Mouse (Mus musculus) limb, embryonic 14.5 days (tissue): Measurements from ENCODE around the gene Pebp1. TPM values are rescaled to one million over a fixed set of nuclear protein-coding genes. Genes with fewer than 3 reads are reported as not detected.

Experiments used
- ATAC-seq: fragments of 200-750 bp; cut with Nextera tagmentation; 2 replicates; pipeline ENCODE4 v1.8.0; 2017; ENCODE audit warnings: low read depth, moderate number of reproducible peaks, moderate TSS enrichment; ENCODE audit not compliant: low FRiP score
- DNase-seq: peaks from one replicate; pipeline ENCODE4 v3.0.0-alpha.2; 2015; ENCODE audit warnings: low spot score
- H3K27ac ChIP-seq: fragments of 300-500 bp; sonication (generic); replicated peaks from 2 replicates; pipeline ENCODE4 v1.5.1; 2014; ENCODE audit warnings: low read depth, mild to moderate bottlenecking, low read length, moderate library complexity, mixed read lengths
- H3K27me3 ChIP-seq: fragments of 300-500 bp; sonication (generic); 2 replicates; pipeline ENCODE4 v1.6.1; 2014; ENCODE audit warnings: low read length, mixed read lengths; ENCODE audit not compliant: control insufficient read depth, insufficient read depth
- H3K36me3 ChIP-seq: fragments of 300-500 bp; sonication (generic); 2 replicates; pipeline ENCODE4 v1.6.1; 2014; ENCODE audit warnings: mild to moderate bottlenecking, low read length, moderate library complexity, mixed read lengths; ENCODE audit not compliant: control insufficient read depth, insufficient read depth
- H3K4me1 ChIP-seq: fragments of 300-500 bp; sonication (generic); 2 replicates; pipeline ENCODE4 v1.6.1; 2014; ENCODE audit warnings: antibody characterized with exemption, low read length, mixed read lengths; ENCODE audit not compliant: control insufficient read depth, insufficient read depth
- H3K4me2 ChIP-seq: fragments of 300-500 bp; sonication (generic); replicated peaks from 2 replicates; pipeline ENCODE4 v1.6.1; 2014; ENCODE audit warnings: low read depth, mild to moderate bottlenecking, low read length, moderate library complexity; ENCODE audit not compliant: severe bottlenecking
- H3K4me3 ChIP-seq: fragments of 300-500 bp; sonication (generic); replicated peaks from 2 replicates; pipeline ENCODE4 v1.5.1; 2014; ENCODE audit warnings: low read length
- H3K9ac ChIP-seq: fragments of 300-500 bp; sonication (generic); 2 replicates; pipeline ENCODE4 v1.6.1; 2014; ENCODE audit warnings: mild to moderate bottlenecking, low read depth, low read length, moderate library complexity; ENCODE audit not compliant: severe bottlenecking
- H3K9me3 ChIP-seq: fragments of 300-500 bp; sonication (generic); 2 replicates; pipeline ENCODE4 v1.6.1; 2016; ENCODE audit warnings: low read length; ENCODE audit not compliant: control insufficient read depth
- POLR2A ChIP-seq: fragments of 200-500 bp; IDR thresholded peaks from 2 replicates; pipeline ENCODE4 v1.8.0; 2012; ENCODE audit warnings: inconsistent platforms, mild to moderate bottlenecking, moderate library complexity, borderline replicate concordance; ENCODE audit not compliant: insufficient read depth, insufficient read length; ENCODE audit errors: extremely low read depth
- WGBS: fragments of 180-500 bp; shearing (Covaris S2); extraction: QIAGEN DNeasy Blood & Tissue Kit; methylation state at CpG from one replicate; pipeline ENCODE4 v1.1.7; 2014; 5-methylcytosine and 5-hydroxymethylcytosine counted together
- polyA plus RNA-seq, 2 experiments: library from polyadenylated mRNA; depleted of rRNA in 1 of 2; stranded (reverse) in 1 of 2; unstranded in 1 of 2; fragments of >200 nt; fragmentation: Nextera tagmentation in 1 of 2; extraction: Ambion mirVana in 1 of 2; gene quantifications; 2 replicates each; pipeline versions ENCODE4 v1.2.1 to v1.2.3; 2012 to 2014

Gene Pebp1
- polyA plus RNA-seq, 2 experiments: 547 to 706 TPM

GRCm38 (mm10) chr5:117318741-117319629, 31.6 kb upstream of the Pebp1 start, which contains the start of gene Vsig10:
Gene Vsig10, plus strand, starts transcription at chr5:117319083.
- peak within 1 kb of the TSS; percentile 77 for H3K9ac ChIP-seq
- H3K9me3 ChIP-seq: no peaks in the 10 kb centered on the region
- ATAC-seq (peak; percentile 71), DNase-seq (peak; percentile 35)
- no peaks in the 10 kb centered on the region for H3K27me3 ChIP-seq
- H3K4me1 ChIP-seq: peaks cover 7% of the 10 kb centered on the region
- H3K36me3 ChIP-seq: no peaks in the 10 kb centered on the region
- H3K4me2 ChIP-seq: peak within 1 kb of the TSS; percentile 97
- 0 out of 2 replicates have a peak, but pooled peaks have one; percentile 48 for TF ChIP-seq POLR2A
- under 1% methylated on average over 66 of the region's 81 CpGs for WGBS
- peak within 1 kb of the TSS; percentile 71 for H3K4me3 ChIP-seq
- H3K27ac ChIP-seq: peak within 1 kb of the TSS; percentile 48; the same call in 1 of the 2 replicates

GRCm38 (mm10) chr5:117314587-117315428, 27.4 kb upstream of the Pebp1 start:
- Histone ChIP-seq H3K36me3 (no peaks in the 10 kb centered on the region), H3K4me2 (peak overlapping the region; percentile 43; the same call in 1 of the 2 replicates), H3K9me3 (no peaks in the 10 kb centered on the region), H3K4me3 (no peak overlapping the region), H3K27me3 (no peaks in the 10 kb centered on the region), H3K4me1 (peaks cover 9% of the 10 kb centered on the region), H3K27ac (0 out of 2 replicates have a peak overlapping the region, but pooled peaks have one; percentile 41), H3K9ac (no peak overlapping the region)
- 25% methylated on average over 9 of the region's 9 CpGs for WGBS
- TF ChIP-seq POLR2A: no peak
- ATAC-seq: peak; percentile 24; the same call in 1 of the 2 replicates
- peak; percentile 58 for DNase-seq

GRCm38 (mm10) chr5:117313909-117314308, 26.5 kb upstream of the Pebp1 start:
- Histone ChIP-seq H3K4me2 (peak overlapping the region; percentile 43), H3K27ac (peak overlapping the region; percentile 41; the same call in 1 of the 2 replicates), H3K27me3 (no peaks in the 10 kb centered on the region), H3K4me3 (peak overlapping the region; percentile 22), H3K36me3 (no peaks in the 10 kb centered on the region), H3K9ac (no peak overlapping the region), H3K9me3 (no peaks in the 10 kb centered on the region), H3K4me1 (peaks cover 9% of the 10 kb centered on the region)
- 29% methylated on average over 10 of the region's 10 CpGs for WGBS
- ATAC-seq: no peak
- TF ChIP-seq POLR2A: no peak
- no peak for DNase-seq

- Histone ChIP-seq H3K27me3 (no peaks in the 10 kb centered on the region), H3K27ac (no peak overlapping the region), H3K4me3 (peak overlapping the region; percentile 22), H3K9ac (no peak overlapping the region), H3K4me2 (peak overlapping the region; percentile 43), H3K36me3 (no peaks in the 10 kb centered on the region), H3K9me3 (no peaks in the 10 kb centered on the region), H3K4me1 (peaks cover 9% of the 10 kb centered on the region)
- no peak for ATAC-seq
- no peak for TF ChIP-seq POLR2A
- 12% methylated on average over 14 of the region's 14 CpGs for WGBS
- peak; percentile 58 for DNase-seq
Observed at GRCm38 (mm10) chr5:117313420-117313819, 26.0 kb upstream of the Pebp1 start.

- TF ChIP-seq POLR2A: no peak
- WGBS: 31% methylated on average over 11 of the region's 11 CpGs
- Histone ChIP-seq H3K4me1 (no peaks in the 10 kb centered on the region), H3K27ac (no peak overlapping the region), H3K4me2 (no peak overlapping the region), H3K4me3 (no peak overlapping the region), H3K9ac (no peak overlapping the region), H3K9me3 (no peaks in the 10 kb centered on the region), H3K27me3 (no peaks in the 10 kb centered on the region), H3K36me3 (no peaks in the 10 kb centered on the region)
- DNase-seq (peak; percentile 56), ATAC-seq (no peak)
Observed at GRCm38 (mm10) chr5:117307699-117308098, 20.3 kb upstream of the Pebp1 start.
